Mouse (Mus musculus): ENCODE data around the gene Clasrp.

GRCm38 (mm10) chr7:19561765-19562642 lies 42.3 kb downstream of the Clasrp start:
- no peak for TF ChIP-seq CTCF (conservative IDR thresholded peaks at IDR 0.05; ENCODE audit: insufficient read depth, insufficient read length, low read depth, low read length)
- TF ChIP-seq POLR2A (IDR thresholded peaks at IDR 0.05; ENCODE audit: low read depth, low read length) = no peak
